Mouse (Mus musculus) fibroblast of lung, adult 2 months (primary cell): ENCODE data around the gene Slc22a13.
"Not testable (repeated sequence)": the region's sequence is repeated elsewhere in the genome, so short reads cannot be mapped to it uniquely, and the experiment has no call there.

Experiments
- DNase-seq: peaks from one replicate; pipeline ENCODE4 v3.0.0-alpha.2; 2011; ENCODE audit warnings: low read depth

Slc22a13 gene

GRCm38 (mm10) chr9:119208998-119209397 lies at the start of gene Slc22a13:
Gene Slc22a13, minus strand, starts transcription at chr9:119209098.
- DNase-seq, result no peak

GRCm38 (mm10) chr9:119258128-119258527 lies 49.2 kb upstream of the Slc22a13 start:
- no peak for DNase-seq

GRCm38 (mm10) chr9:119256161-119256560 lies 47.3 kb upstream of the Slc22a13 start:
- no peak for DNase-seq

GRCm38 (mm10) chr9:119255096-119255495 lies 46.2 kb upstream of the Slc22a13 start:
- no peak for DNase-seq

- DNase-seq, result no peak
Observed at GRCm38 (mm10) chr9:119254187-119254586, 45.3 kb upstream of the Slc22a13 start.

GRCm38 (mm10) chr9:119247996-119248395 lies 39.1 kb upstream of the Slc22a13 start:
- DNase-seq, result no peak

- DNase-seq, result no peak
Observed at GRCm38 (mm10) chr9:119246826-119247225, 37.9 kb upstream of the Slc22a13 start.

- no peak for DNase-seq
Observed at GRCm38 (mm10) chr9:119243981-119244380, 35.1 kb upstream of the Slc22a13 start.

GRCm38 (mm10) chr9:119241169-119241865 lies 32.4 kb upstream of the Slc22a13 start:
- DNase-seq, result no peak

- DNase-seq, result no peak
Observed at GRCm38 (mm10) chr9:119240286-119240997, 31.5 kb upstream of the Slc22a13 start.

GRCm38 (mm10) chr9:119239274-119239673 lies 30.4 kb upstream of the Slc22a13 start:
- DNase-seq, result no peak

GRCm38 (mm10) chr9:119238796-119239195 lies 29.9 kb upstream of the Slc22a13 start:
- DNase-seq, result no peak

GRCm38 (mm10) chr9:119231552-119231951 lies 22.7 kb upstream of the Slc22a13 start:
- no peak for DNase-seq

GRCm38 (mm10) chr9:119230829-119231228 lies 21.9 kb upstream of the Slc22a13 start:
- no peak for DNase-seq

GRCm38 (mm10) chr9:119220249-119220648 lies 11.4 kb upstream of the Slc22a13 start:
- DNase-seq, result no peak

GRCm38 (mm10) chr9:119219667-119220066 lies 10.8 kb upstream of the Slc22a13 start:
- DNase-seq, result no peak

GRCm38 (mm10) chr9:119215341-119215740 lies 6.4 kb upstream of the Slc22a13 start:
- DNase-seq, result not testable (repeated sequence)

GRCm38 (mm10) chr9:119214601-119215000 lies 5.7 kb upstream of the Slc22a13 start:
- DNase-seq, result no peak

- no peak for DNase-seq
Observed at GRCm38 (mm10) chr9:119212996-119213395, 4.1 kb upstream of the Slc22a13 start.

GRCm38 (mm10) chr9:119207113-119207512 lies 1.8 kb downstream of the Slc22a13 start:
- no peak for DNase-seq

- DNase-seq, result no peak
Observed at GRCm38 (mm10) chr9:119206666-119207065, 2.2 kb downstream of the Slc22a13 start.

- DNase-seq, result no peak
Observed at GRCm38 (mm10) chr9:119205756-119206155, 3.1 kb downstream of the Slc22a13 start.

- no peak for DNase-seq
Observed at GRCm38 (mm10) chr9:119203617-119204016, 5.3 kb downstream of the Slc22a13 start.

GRCm38 (mm10) chr9:119201653-119202052 lies 7.2 kb downstream of the Slc22a13 start:
- DNase-seq, result no peak
